Mouse (Mus musculus): ENCODE measurements around the gene Ephx1. TPM values are rescaled to one million over a fixed set of nuclear protein-coding genes. Genes with fewer than 3 reads are reported as not detected.
"Not testable (repeated sequence)": the region's sequence is repeated elsewhere in the genome, so short reads cannot be mapped to it uniquely, and the experiment has no call there.

The Ephx1 gene
- polyA plus RNA-seq, 1 experiment, result 156 TPM

GRCm38 (mm10) chr1:181039652-181040051 is 18.9 kb upstream of the Ephx1 start:
- H3K4me1 ChIP-seq (ENCODE audit: control insufficient read depth, insufficient read depth, low read length), result no peaks in the 10 kb centered on the region
- H3K4me3 ChIP-seq (ENCODE audit: insufficient read depth, low read length), result no peak overlapping the region
- TF ChIP-seq POLR2A (IDR thresholded peaks at IDR 0.05; ENCODE audit: low read depth, low read length) (no peak), CTCF (IDR thresholded peaks at IDR 0.05; ENCODE audit: borderline replicate concordance, insufficient read depth, low read length) (no peak)
- no peak overlapping the region for H3K27ac ChIP-seq (ENCODE audit: insufficient read depth, low read length)

GRCm38 (mm10) chr1:181037623-181038022 is 16.9 kb upstream of the Ephx1 start:
- Histone ChIP-seq H3K27ac (ENCODE audit: insufficient read depth, low read length) (no peak overlapping the region), H3K4me1 (ENCODE audit: control insufficient read depth, insufficient read depth, low read length) (no peaks in the 10 kb centered on the region), H3K4me3 (ENCODE audit: insufficient read depth, low read length) (no peak overlapping the region)
- TF ChIP-seq POLR2A (IDR thresholded peaks at IDR 0.05; ENCODE audit: low read depth, low read length) (no peak), CTCF (IDR thresholded peaks at IDR 0.05; ENCODE audit: borderline replicate concordance, insufficient read depth, low read length) (no peak)

- not testable (repeated sequence) for H3K4me3 ChIP-seq (ENCODE audit: insufficient read depth, low read length); H3K27ac ChIP-seq (ENCODE audit: insufficient read depth, low read length); H3K4me1 ChIP-seq (ENCODE audit: control insufficient read depth, insufficient read depth, low read length)
Measured at GRCm38 (mm10) chr1:181035015-181035778, 14.5 kb upstream of the Ephx1 start.

- H3K4me3 ChIP-seq (ENCODE audit: insufficient read depth, low read length), result no peak overlapping the region
- H3K4me1 ChIP-seq (ENCODE audit: control insufficient read depth, insufficient read depth, low read length), result peaks cover 2% of the 10 kb centered on the region
- no peak overlapping the region for H3K27ac ChIP-seq (ENCODE audit: insufficient read depth, low read length)
- TF ChIP-seq POLR2A (IDR thresholded peaks at IDR 0.05; ENCODE audit: low read depth, low read length) (no peak), CTCF (IDR thresholded peaks at IDR 0.05; ENCODE audit: borderline replicate concordance, insufficient read depth, low read length) (peak; percentile 64; the same call in 1 of the 2 replicates)
Measured at GRCm38 (mm10) chr1:181022265-181022664, 1.6 kb upstream of the Ephx1 start.

GRCm38 (mm10) chr1:181021488-181021865 is 773 bp upstream of the Ephx1 start:
- H3K27ac ChIP-seq (ENCODE audit: insufficient read depth, low read length), result peak overlapping the region; percentile 6
- TF ChIP-seq POLR2A (IDR thresholded peaks at IDR 0.05; ENCODE audit: low read depth, low read length) (no peak), CTCF (IDR thresholded peaks at IDR 0.05; ENCODE audit: borderline replicate concordance, insufficient read depth, low read length) (no peak)
- peaks cover 2% of the 10 kb centered on the region for H3K4me1 ChIP-seq (ENCODE audit: control insufficient read depth, insufficient read depth, low read length)
- no peak overlapping the region for H3K4me3 ChIP-seq (ENCODE audit: insufficient read depth, low read length)

- Histone ChIP-seq H3K4me3 (ENCODE audit: insufficient read depth, low read length) (no peak overlapping the region), H3K27ac (ENCODE audit: insufficient read depth, low read length) (no peak overlapping the region), H3K4me1 (ENCODE audit: control insufficient read depth, insufficient read depth, low read length) (peaks cover 10% of the 10 kb centered on the region)
- TF ChIP-seq CTCF (IDR thresholded peaks at IDR 0.05; ENCODE audit: borderline replicate concordance, insufficient read depth, low read length) (no peak), POLR2A (IDR thresholded peaks at IDR 0.05; ENCODE audit: low read depth, low read length) (no peak)
Measured at GRCm38 (mm10) chr1:181017890-181018420, 2.7 kb downstream of the Ephx1 start.

GRCm38 (mm10) chr1:181017212-181017711 is 3.4 kb downstream of the Ephx1 start:
- peak overlapping the region; percentile 93 for H3K27ac ChIP-seq (ENCODE audit: insufficient read depth, low read length)
- peaks cover 10% of the 10 kb centered on the region for H3K4me1 ChIP-seq (ENCODE audit: control insufficient read depth, insufficient read depth, low read length)
- H3K4me3 ChIP-seq (ENCODE audit: insufficient read depth, low read length), result peak overlapping the region; percentile 63
- no peak for TF ChIP-seq CTCF (IDR thresholded peaks at IDR 0.05; ENCODE audit: borderline replicate concordance, insufficient read depth, low read length)
- peak; percentile 92 for TF ChIP-seq POLR2A (IDR thresholded peaks at IDR 0.05; ENCODE audit: low read depth, low read length)

- H3K4me3 ChIP-seq (ENCODE audit: insufficient read depth, low read length), result peak overlapping the region; percentile 63
- peak overlapping the region; percentile 93 for H3K27ac ChIP-seq (ENCODE audit: insufficient read depth, low read length)
- peaks cover 10% of the 10 kb centered on the region for H3K4me1 ChIP-seq (ENCODE audit: control insufficient read depth, insufficient read depth, low read length)
- TF ChIP-seq CTCF (IDR thresholded peaks at IDR 0.05; ENCODE audit: borderline replicate concordance, insufficient read depth, low read length) (no peak), POLR2A (IDR thresholded peaks at IDR 0.05; ENCODE audit: low read depth, low read length) (peak; percentile 78)
Measured at GRCm38 (mm10) chr1:181016532-181017131, 4.1 kb downstream of the Ephx1 start.

- H3K4me3 ChIP-seq (ENCODE audit: insufficient read depth, low read length), result no peak overlapping the region
- peaks cover 10% of the 10 kb centered on the region for H3K4me1 ChIP-seq (ENCODE audit: control insufficient read depth, insufficient read depth, low read length)
- peak overlapping the region; percentile 98 for H3K27ac ChIP-seq (ENCODE audit: insufficient read depth, low read length)
- TF ChIP-seq POLR2A (IDR thresholded peaks at IDR 0.05; ENCODE audit: low read depth, low read length), result peak; percentile 67
- TF ChIP-seq CTCF (IDR thresholded peaks at IDR 0.05; ENCODE audit: borderline replicate concordance, insufficient read depth, low read length), result no peak
Measured at GRCm38 (mm10) chr1:181016045-181016444, 4.7 kb downstream of the Ephx1 start.

- TF ChIP-seq CTCF (IDR thresholded peaks at IDR 0.05; ENCODE audit: borderline replicate concordance, insufficient read depth, low read length) (no peak), POLR2A (IDR thresholded peaks at IDR 0.05; ENCODE audit: low read depth, low read length) (peak; percentile 65; the same call in 1 of the 2 replicates)
Measured at GRCm38 (mm10) chr1:181015558-181015957, 5.1 kb downstream of the Ephx1 start.

More at GRCm38 (mm10) chr1:181015558-181015957, 5.1 kb downstream of the Ephx1 start:
- Histone ChIP-seq H3K4me3 (ENCODE audit: insufficient read depth, low read length) (no peak overlapping the region), H3K27ac (ENCODE audit: insufficient read depth, low read length) (peak overlapping the region; percentile 98), H3K4me1 (ENCODE audit: control insufficient read depth, insufficient read depth, low read length) (peaks cover 11% of the 10 kb centered on the region)

All from embryonic fibroblast, embryonic 13.5 days (primary cell).